Mouse (Mus musculus) adrenal gland (tissue): ENCODE data around the gene Lrrc8d.

ENCODE experiments used
- intact Hi-C: fragments of 180-260 bp; cut with DNase I; formaldehyde crosslinking; loops from one replicate; pipeline ENCODE4 v1.15.1; 2025

The Lrrc8d gene

DNA sequence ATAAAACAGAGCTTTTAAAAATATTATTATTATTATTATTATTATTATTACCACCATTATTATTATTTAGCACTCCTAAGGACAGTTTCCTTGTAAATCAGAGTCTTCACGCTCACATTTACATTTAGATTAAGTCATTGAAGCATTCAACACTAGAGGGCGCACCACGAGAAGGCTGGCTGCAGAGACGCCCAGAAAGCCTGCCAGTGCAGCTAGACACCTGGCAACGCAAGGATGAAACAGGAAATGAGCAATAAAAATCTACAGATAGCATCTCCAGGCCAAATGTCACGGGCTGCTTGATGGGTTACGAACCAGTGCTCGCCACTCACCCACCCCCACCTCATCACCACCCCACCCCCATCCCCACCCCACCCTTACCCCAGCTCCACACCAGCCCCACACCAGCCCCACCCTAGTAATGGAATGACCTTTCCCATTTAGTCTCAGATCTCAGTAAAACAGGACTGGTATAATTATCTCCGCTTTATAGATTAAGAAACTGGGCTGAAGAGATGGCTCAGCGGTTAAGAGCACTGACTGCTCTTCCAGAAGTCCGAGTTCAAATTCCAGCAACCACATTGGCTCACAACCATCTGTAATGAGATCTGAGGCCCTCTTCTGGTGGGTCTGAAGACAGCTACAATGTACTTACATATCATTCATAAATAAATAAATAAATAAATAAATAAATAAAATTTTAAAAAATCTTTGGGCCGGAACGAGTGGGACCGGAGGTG, 14.7 kb upstream of the Lrrc8d start:
- intact Hi-C loops, result loop anchor here (1.0 kb wide), 1 partner anchor 183 kb away; no protein-coding TSS in a partner anchor

DNA sequence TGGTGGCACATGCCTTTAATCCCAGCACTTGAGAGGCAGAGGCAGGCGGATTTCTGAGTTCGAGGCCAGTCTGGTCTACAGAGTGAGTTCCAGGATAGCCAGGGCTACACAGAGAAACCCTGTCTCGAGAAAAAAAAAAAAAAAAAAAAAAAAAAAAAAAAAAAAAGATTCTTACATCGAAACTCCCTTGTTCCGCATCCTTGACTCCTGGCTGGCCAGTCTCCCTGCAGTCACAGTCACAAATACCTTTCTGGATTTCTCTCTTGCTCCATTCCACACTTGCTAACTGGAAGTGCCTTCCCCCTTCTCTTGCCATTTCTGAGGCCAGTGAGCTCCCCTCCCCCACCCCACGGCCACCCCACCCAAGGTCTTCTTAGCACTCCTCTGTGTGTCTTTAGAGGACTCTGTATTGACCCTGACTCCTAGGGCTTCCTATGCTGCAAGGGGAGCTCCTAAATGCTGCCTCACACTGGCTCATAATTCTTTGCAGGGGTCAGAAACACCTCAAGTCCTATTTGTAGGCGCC, 13.9 kb upstream of the Lrrc8d start:
- intact Hi-C loops, result loop anchor here (1.0 kb wide), 1 partner anchor 182 kb away; no protein-coding TSS in a partner anchor

DNA sequence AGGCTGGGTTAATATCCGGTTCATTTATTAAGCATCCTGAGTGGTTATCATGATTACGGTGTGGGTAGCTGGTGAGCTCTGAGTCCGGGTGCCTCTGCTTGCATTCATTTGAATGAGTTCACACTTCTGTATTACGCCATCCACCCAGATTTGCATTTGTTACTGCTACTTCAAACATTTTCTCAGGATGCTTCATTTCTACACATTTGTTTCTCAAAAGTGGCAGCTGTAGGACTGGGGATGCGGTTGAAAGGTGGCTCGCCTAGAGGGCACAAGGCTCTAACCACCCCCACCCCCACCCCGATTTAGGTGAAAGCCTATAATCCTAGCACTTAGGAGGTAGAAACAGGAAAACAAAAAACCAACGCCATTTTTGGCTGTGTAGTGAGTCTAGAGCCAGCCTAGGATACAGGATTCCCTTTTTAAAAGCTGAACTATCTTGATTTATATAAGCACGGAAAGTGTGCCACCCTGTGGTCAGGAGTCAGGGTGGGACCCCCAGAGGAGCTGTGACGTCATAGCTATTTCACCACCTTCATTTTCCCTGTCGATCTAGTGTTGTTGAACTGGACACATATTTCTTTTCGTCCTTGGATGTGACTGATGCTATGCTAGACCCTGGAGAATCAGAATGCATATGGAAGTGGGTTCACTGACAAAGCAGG, 13.3 kb upstream of the Lrrc8d start:
- intact Hi-C loops, result no loop called here

DNA sequence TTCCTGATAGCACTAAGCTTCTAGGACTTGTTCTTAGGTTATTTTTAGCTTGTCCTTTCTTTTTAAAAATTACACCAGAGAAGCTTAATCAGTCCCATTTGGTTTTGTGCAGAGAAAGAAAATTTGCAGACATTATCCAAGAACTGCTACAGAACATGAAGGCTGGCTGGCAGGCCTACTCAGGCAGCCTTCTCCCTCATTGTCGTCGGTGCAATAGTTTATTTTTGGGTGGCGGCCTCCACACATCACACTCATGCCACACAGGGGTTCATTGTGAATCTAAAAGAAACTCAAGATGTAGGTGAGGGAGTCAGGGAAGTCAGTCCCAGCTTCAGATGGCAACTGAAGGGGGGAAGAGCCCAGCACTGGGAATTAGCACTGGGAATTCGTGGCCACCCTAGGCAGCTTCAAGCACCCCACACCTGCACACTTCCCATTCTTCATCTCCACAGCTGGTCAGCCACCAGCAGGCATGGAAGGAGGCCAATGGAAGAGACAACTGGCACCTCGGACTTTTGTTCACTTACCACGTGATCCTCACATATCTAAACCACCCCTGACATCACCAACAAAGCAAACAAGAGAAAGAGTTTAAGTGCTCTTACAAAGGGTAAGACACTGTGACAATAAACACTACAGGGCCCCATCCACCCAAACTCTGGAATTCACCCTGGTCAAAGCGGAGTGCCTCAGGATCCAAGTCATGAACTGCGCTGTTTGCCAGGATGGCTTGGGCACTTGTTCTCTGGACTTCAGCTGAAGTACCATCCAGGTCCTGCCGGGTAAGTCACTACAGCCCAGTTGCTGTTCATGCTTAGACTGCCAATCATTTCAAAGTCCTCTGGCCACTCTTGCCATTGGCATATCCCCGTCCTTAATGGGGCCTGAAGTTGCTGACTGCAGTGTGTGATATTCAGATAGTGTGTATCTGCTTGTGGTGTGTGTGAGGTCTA, 9.0 kb upstream of the Lrrc8d start:
- intact Hi-C loops, result no loop called here

DNA sequence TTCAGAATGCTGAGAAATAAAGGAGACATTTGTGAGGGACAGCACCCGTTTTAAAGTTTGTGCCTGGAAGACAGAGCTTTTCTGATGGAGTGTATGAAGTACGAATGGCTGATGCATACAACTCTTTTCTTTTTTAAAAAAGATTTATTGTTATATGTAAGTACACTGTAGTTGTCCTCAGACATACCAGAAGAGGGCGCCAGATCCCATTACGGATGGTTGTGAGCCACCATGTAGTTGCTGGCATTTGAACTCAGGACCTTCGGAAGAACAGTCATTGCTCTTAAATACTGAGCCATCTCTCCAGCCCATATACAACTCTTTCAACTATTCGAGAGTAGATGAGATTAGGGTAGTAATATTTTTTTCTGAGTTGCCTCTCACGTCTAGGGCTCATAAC, 8.1 kb upstream of the Lrrc8d start:
- intact Hi-C loops, result loop anchor here (2.0 kb wide), 1 partner anchor 173 kb away; no protein-coding TSS in a partner anchor

- intact Hi-C loops, result no loop called here
Observed at GRCm38 (mm10) chr5:105694339-105694930, 5.3 kb upstream of the Lrrc8d start.

DNA sequence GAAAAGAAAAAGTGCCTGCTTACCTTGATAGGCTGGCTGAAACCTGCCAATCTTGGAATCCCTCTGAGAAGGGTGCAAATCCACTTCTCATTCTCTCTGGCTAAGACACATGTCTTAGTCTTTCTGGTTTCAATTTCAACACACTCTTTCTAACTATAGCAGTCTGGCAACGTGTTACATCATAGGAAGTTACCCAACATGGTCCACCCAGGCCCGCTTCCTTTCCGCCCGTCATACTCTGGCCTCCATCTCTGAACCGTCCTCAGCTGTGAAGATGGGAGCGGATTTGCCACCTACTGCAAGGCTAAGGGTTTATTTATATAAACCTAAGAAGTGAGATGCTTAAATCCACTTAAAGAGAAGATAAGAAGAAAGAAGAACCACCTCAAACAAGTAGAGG, 3.7 kb upstream of the Lrrc8d start:
- intact Hi-C loops, result loop anchor here (5.0 kb wide), 1 partner anchor 36 kb away; no protein-coding TSS in a partner anchor

- intact Hi-C loops, result loop anchor here (5.0 kb wide), 1 partner anchor 34 kb away; no protein-coding TSS in a partner anchor
Observed at GRCm38 (mm10) chr5:105697886-105698285, 1.9 kb upstream of the Lrrc8d start.

GRCm38 (mm10) chr5:105698694-105699093, 1.1 kb upstream of the Lrrc8d start:
- intact Hi-C loops, result loop anchor here (5.0 kb wide), 1 partner anchor 34 kb away; no protein-coding TSS in a partner anchor

- intact Hi-C loops, result no loop called here
Observed at GRCm38 (mm10) chr5:105700070-105700851, 492 bp downstream of the Lrrc8d start.

DNA sequence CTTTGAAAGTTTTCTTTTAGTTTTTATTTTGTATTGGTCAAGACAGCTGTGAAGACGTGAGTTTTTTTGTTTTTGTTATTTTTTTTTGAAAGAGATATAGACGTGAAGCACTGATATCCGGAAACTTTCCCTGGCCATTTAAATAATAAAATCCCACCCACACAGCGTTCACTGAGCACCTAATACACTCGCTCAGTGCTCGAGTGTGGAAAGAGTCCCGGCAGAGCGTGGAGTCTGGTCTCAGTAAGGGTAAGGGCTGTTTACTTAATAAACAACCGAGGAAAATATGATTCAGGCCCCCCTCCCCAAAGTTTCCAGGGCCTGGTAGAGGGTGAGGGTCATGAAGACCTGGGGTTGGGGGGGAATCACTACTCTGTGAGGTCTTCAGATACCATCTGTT, 1.6 kb downstream of the Lrrc8d start:
- intact Hi-C loops, result no loop called here

- intact Hi-C loops, result no loop called here
Observed at GRCm38 (mm10) chr5:105701844-105702243, 2.1 kb downstream of the Lrrc8d start.

DNA sequence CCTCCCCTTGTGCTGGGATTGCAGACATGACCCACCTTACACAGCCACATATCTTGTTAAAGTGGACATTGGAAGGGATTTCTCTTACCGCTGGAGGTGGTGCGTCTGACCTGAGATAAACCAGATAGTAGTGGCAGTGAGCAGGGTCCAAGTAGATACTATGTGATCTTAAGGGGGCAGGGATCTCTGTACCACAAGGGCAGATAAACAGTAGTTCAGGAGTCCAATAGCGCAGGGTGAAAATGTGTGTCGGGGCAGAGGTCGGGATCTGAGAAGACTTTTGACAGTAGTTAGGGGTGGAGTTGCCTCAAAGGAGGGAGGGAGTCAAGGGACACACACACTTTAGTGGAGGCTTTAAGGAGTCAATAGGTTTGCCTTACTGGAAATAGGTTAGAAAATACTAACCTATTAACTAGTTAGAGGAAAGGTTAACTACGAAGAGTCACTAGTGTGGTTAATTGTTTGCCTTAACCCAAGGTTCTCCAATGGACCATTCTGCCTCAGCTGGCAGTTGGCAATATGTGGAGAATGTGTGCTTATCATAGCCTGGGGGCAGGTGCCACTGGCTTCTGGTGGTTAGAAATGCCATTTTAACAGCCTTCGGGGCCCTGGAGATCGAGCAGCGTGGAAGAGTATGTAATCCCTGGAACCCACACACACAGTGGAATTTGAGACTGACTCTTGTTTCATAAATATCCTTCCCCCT, 3.0 kb downstream of the Lrrc8d start:
- intact Hi-C loops, result no loop called here

GRCm38 (mm10) chr5:105703286-105703655, 3.5 kb downstream of the Lrrc8d start:
- intact Hi-C loops, result no loop called here

- intact Hi-C loops, result no loop called here
Observed at GRCm38 (mm10) chr5:105704573-105704972, 4.8 kb downstream of the Lrrc8d start.

GRCm38 (mm10) chr5:105706635-105707034, 6.9 kb downstream of the Lrrc8d start:
- intact Hi-C loops, result no loop called here

GRCm38 (mm10) chr5:105708276-105708675, 8.5 kb downstream of the Lrrc8d start:
- intact Hi-C loops, result no loop called here

- intact Hi-C loops, result no loop called here
Observed at GRCm38 (mm10) chr5:105710473-105710872, 10.7 kb downstream of the Lrrc8d start.

DNA sequence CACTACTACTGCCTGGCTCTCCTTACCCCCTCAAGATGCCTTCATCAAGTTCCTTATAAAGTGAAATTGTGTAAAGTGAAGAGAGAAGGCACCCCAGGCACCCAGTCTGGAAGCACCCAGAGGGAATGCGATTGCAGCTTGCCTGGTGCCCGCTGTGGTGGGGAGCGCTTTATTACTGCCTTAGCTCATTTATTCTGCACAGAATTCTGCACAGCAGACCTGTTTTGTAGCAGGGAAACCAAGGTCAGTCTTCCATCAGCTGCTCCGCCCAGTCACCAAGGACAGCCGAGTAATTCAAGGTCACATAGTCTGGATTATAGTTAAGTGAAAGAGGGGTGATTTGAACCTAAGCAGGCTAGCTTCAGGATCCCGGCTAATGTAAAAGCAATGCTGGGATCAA, 14.7 kb downstream of the Lrrc8d start:
- intact Hi-C loops, result no loop called here
